Mouse (Mus musculus): ENCODE measurements around the gene Erc2. TPM values are rescaled to one million over a fixed set of nuclear protein-coding genes. Genes with fewer than 3 reads are reported as not detected.

Gene Erc2
- polyA plus RNA-seq, 1 experiment from 2014 or later = 8.1 TPM

DNA sequence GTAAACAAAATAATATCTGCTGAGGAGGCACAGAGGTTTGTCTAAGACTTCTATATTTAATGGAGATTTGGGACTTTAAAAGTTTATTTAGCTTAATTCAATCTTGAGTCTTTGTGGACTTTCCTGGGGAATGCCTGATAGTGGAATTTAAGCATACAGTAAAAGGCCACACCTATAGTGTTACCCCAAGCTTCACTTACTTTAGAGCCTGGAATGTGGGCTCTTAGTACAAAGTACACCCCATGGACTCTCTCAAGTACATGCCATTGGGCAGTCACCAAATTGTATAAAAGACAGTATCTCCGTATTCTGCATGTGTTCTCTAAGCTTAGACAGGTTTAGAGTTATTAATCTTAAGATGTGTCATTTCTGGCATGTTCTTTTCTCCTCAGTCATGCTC, 213.1 kb downstream of the Erc2 start:
- Histone ChIP-seq H3K27me3 (no peaks in the 10 kb centered on the region), H3K4me1 (replicated peaks) (no peaks in the 10 kb centered on the region), H3K4me2 (no peak overlapping the region), H3K36me3 (no peaks in the 10 kb centered on the region), H3K27ac (no peak overlapping the region), H3K9ac (replicated peaks) (no peak overlapping the region), H3K4me3 (replicated peaks) (no peak overlapping the region), H3K9me3 (no peaks in the 10 kb centered on the region)
- ATAC-seq (ENCODE audit: insufficient number of reproducible peaks, insufficient read depth, low FRiP score, low TSS enrichment, low read depth) = no peak
- 78% methylated on average over 1 of the region's 1 CpGs for WGBS

DNA sequence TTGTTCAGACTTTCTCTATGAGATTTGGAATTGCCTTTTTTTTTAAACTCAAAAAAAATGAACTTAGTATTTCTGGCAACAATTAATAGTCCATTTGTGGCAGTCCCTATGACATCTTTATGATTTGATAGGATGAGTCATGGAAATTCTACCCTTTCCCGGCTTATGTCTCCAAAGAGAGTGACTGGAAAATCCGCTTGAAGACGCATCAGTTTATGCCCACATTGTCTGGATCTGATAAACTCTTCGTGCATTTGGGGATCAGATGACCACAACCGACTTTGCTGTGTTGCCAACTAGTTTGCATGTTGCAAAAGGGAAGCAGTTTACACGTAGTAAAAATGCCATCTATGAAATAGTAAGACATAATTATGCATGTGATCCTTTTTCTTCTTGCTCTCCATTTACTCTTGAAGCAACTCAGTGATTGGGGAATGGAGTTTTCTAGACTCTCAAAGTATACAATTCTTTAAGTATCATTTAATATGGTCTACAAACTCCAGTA, 215.4 kb downstream of the Erc2 start:
- H3K27me3 ChIP-seq = no peaks in the 10 kb centered on the region
- H3K9me3 ChIP-seq = no peaks in the 10 kb centered on the region
- WGBS = 71% methylated on average over 6 of the region's 6 CpGs
- ATAC-seq (ENCODE audit: insufficient number of reproducible peaks, insufficient read depth, low FRiP score, low TSS enrichment, low read depth) = no peak
- no peak overlapping the region for H3K9ac ChIP-seq (replicated peaks)
- H3K36me3 ChIP-seq = no peaks in the 10 kb centered on the region
- no peak overlapping the region for H3K27ac ChIP-seq
- H3K4me2 ChIP-seq = no peak overlapping the region
- H3K4me3 ChIP-seq (replicated peaks) = no peak overlapping the region
- no peaks in the 10 kb centered on the region for H3K4me1 ChIP-seq (replicated peaks)

DNA sequence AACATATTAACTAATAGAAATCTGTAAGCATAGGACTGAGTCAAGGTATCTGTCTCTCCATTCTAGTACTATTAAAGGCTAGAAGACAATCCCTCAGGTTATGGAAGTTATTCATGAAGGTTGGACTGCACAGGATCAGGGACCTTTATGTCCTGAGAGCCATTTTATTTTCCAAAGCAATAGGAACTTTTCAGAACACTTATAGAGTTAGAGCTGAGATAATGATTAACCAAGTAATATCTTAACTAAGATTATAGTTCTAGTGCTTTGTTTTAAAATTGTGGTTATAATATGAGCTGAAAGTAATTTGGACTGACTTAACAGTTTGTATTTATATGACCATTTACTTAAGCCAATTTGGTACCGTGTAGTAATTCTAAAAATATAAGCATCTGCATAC, 217.9 kb downstream of the Erc2 start:
- Histone ChIP-seq H3K27me3 (no peaks in the 10 kb centered on the region), H3K9ac (replicated peaks) (no peak overlapping the region), H3K9me3 (no peaks in the 10 kb centered on the region), H3K4me3 (replicated peaks) (no peak overlapping the region), H3K27ac (no peak overlapping the region), H3K36me3 (no peaks in the 10 kb centered on the region), H3K4me1 (replicated peaks) (no peaks in the 10 kb centered on the region), H3K4me2 (no peak overlapping the region)
- WGBS = 95% methylated on average over 1 of the region's 1 CpGs
- ATAC-seq (ENCODE audit: insufficient number of reproducible peaks, insufficient read depth, low FRiP score, low TSS enrichment, low read depth) = no peak

DNA sequence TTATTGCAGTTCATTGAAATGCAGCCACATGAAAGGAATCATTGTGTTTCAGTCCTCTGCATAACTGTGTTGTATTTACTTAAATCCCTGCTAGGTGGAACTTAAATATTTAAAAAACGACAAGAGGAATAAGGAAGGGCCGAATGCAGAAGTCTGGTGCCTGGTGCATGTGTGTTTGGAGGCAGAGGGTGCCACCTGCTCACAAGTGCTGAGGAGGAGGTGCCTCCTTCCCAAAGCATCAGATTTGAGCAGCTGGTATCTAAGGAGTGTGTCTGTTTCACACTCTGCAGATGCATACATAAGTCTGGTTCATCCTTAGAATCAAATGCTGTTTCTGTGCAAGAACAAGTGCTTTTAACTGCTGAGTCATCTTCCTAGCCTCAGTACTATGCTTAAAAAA, 224.6 kb downstream of the Erc2 start:
- ATAC-seq (ENCODE audit: insufficient number of reproducible peaks, insufficient read depth, low FRiP score, low TSS enrichment, low read depth) = no peak
- Histone ChIP-seq H3K4me2 (no peak overlapping the region), H3K9me3 (no peaks in the 10 kb centered on the region), H3K9ac (replicated peaks) (no peak overlapping the region), H3K4me3 (replicated peaks) (no peak overlapping the region), H3K4me1 (replicated peaks) (no peaks in the 10 kb centered on the region), H3K36me3 (no peaks in the 10 kb centered on the region), H3K27me3 (no peaks in the 10 kb centered on the region), H3K27ac (no peak overlapping the region)
- WGBS = 69% methylated on average over 2 of the region's 2 CpGs

DNA sequence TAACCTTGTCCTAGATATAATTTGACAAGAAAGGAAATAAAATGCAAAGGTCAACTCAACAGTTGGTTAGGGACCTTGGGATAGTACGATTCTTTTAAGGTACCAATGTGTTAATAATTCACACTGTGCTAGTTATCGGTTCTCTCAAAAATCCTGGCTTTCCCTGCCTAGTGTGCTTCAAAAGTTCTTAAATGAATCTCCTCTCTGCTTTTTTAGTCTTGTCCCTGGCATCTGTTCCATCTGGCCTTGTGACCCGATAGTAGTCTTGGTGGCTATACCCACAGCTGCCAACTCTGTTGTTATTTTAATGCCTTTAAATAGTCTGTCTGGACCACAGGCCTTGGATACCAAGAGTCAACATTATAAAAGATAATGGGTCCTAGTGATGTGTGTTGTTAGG, 225.1 kb downstream of the Erc2 start:
- Histone ChIP-seq H3K36me3 (no peaks in the 10 kb centered on the region), H3K27ac (no peak overlapping the region), H3K4me1 (replicated peaks) (no peaks in the 10 kb centered on the region), H3K27me3 (no peaks in the 10 kb centered on the region), H3K4me3 (replicated peaks) (no peak overlapping the region), H3K4me2 (no peak overlapping the region), H3K9ac (replicated peaks) (no peak overlapping the region), H3K9me3 (no peaks in the 10 kb centered on the region)
- no peak for ATAC-seq (ENCODE audit: insufficient number of reproducible peaks, insufficient read depth, low FRiP score, low TSS enrichment, low read depth)
- WGBS = 89% methylated on average over 3 of the region's 3 CpGs

DNA sequence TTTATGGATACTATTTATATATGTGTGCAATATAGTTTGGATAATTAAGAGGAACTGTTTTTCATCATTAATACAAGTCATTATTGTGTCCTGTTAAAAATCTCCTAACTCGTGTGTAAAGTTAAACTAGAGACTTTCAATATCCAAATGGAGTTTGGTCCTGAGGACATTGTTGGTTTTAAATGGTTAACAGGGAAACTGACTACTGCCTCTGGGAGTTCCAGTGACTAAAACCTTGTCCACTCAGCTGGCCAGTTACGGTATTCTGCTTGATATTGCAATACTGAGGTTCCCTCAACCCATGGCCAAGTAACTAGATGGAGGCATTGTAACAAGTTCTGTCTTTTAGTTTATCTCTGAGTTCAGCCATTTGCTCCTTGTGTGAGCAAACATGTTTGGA, 229.0 kb downstream of the Erc2 start:
- Histone ChIP-seq H3K9ac (replicated peaks) (no peak overlapping the region), H3K4me3 (replicated peaks) (no peak overlapping the region), H3K27me3 (no peaks in the 10 kb centered on the region), H3K4me2 (no peak overlapping the region), H3K4me1 (replicated peaks) (no peaks in the 10 kb centered on the region), H3K9me3 (no peaks in the 10 kb centered on the region), H3K27ac (no peak overlapping the region), H3K36me3 (no peaks in the 10 kb centered on the region)
- ATAC-seq (ENCODE audit: insufficient number of reproducible peaks, insufficient read depth, low FRiP score, low TSS enrichment, low read depth) = no peak
- WGBS = 82% methylated on average over 2 of the region's 2 CpGs

DNA sequence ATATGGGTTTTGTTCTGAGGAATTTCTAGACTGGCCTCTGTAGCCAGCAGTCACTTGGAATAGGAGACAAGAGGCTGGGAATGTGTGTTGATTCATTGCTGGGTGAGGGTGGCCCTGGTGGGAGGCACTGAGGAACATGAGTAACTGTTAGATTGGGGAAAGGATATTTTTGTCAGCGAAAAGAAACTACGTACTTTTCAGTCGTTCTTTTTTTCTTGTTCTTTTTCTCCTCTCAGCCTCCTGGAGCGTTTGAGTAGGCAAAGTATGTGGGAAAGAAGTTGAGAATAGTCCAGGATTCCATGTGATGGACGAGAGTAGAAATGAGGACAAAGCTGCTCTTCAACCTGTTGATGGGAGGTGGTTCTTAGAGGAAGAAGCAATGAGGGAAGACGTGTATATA, 230.4 kb downstream of the Erc2 start:
- Histone ChIP-seq H3K27me3 (no peaks in the 10 kb centered on the region), H3K36me3 (no peaks in the 10 kb centered on the region), H3K4me3 (replicated peaks) (no peak overlapping the region), H3K9ac (replicated peaks) (no peak overlapping the region), H3K27ac (no peak overlapping the region), H3K4me1 (replicated peaks) (no peaks in the 10 kb centered on the region), H3K9me3 (no peaks in the 10 kb centered on the region), H3K4me2 (no peak overlapping the region)
- ATAC-seq (ENCODE audit: insufficient number of reproducible peaks, insufficient read depth, low FRiP score, low TSS enrichment, low read depth) = no peak
- 88% methylated on average over 6 of the region's 6 CpGs for WGBS

DNA sequence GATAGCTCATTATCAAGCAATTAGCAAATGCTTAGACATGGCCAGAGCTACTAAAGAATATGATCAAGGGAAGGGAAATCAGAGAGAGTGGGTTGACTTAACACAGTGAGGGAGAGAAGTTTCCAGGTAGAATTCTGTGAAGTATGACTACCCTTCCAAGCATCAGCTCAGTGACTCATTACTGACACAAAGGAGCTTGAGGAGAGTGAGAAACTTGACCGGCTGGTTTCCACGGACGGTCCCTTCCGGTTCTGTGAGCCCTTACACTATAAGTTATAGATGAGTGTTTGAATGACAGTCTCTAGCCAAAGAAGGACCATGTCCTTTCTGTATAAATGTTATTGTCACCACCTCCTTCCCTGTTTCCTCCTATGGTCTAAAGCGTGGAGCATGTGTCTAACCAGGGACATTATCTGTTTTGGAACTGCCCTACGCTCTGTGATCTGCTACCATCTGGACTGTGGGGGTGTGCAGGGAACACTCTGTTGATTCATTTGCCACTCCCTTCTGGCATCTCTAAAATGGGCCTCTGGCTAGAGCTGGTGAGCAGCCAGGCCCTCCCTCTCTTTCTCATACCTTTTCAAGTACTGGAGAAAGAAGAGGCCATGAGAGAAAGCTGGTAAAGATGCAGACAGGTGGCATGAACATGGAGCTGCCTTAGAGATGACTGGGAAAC, 238.3 kb downstream of the Erc2 start:
- no peaks in the 10 kb centered on the region for H3K4me1 ChIP-seq (replicated peaks)
- H3K4me3 ChIP-seq (replicated peaks) = no peak overlapping the region
- ATAC-seq (ENCODE audit: insufficient number of reproducible peaks, insufficient read depth, low FRiP score, low TSS enrichment, low read depth) = no peak
- no peak overlapping the region for H3K27ac ChIP-seq
- no peaks in the 10 kb centered on the region for H3K36me3 ChIP-seq
- no peaks in the 10 kb centered on the region for H3K27me3 ChIP-seq
- 91% methylated on average over 6 of the region's 6 CpGs for WGBS
- no peak overlapping the region for H3K9ac ChIP-seq (replicated peaks)
- no peaks in the 10 kb centered on the region; the same call in 1 of the 2 replicates for H3K9me3 ChIP-seq
- H3K4me2 ChIP-seq = no peak overlapping the region

DNA sequence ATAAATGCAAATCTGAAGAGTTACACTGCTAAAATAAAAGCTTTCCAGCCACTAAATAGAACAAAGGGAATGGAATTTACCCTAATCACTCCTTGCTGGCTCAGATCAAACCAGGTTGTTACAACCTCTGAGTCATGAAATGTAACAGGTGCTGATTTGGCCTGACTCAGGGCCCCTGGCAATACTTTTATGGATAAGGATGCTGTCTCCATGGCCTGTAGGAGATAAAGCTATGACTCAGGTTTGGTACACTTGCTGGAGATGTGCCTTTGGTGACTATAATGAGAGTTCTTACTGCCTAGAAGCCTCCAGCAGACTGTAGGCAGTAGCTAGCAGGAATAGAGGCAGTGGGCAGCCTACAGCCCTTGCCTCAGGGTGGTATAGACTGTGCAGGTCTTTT, 240.1 kb downstream of the Erc2 start:
- ATAC-seq (ENCODE audit: insufficient number of reproducible peaks, insufficient read depth, low FRiP score, low TSS enrichment, low read depth) = no peak
- no peak overlapping the region for H3K9ac ChIP-seq (replicated peaks)
- H3K27ac ChIP-seq = no peak overlapping the region
- no peaks in the 10 kb centered on the region for H3K36me3 ChIP-seq
- H3K4me1 ChIP-seq (replicated peaks) = no peaks in the 10 kb centered on the region
- H3K4me2 ChIP-seq = no peak overlapping the region
- H3K9me3 ChIP-seq = no peaks in the 10 kb centered on the region; the same call in 1 of the 2 replicates
- no peak overlapping the region for H3K4me3 ChIP-seq (replicated peaks)
- no peaks in the 10 kb centered on the region for H3K27me3 ChIP-seq

DNA sequence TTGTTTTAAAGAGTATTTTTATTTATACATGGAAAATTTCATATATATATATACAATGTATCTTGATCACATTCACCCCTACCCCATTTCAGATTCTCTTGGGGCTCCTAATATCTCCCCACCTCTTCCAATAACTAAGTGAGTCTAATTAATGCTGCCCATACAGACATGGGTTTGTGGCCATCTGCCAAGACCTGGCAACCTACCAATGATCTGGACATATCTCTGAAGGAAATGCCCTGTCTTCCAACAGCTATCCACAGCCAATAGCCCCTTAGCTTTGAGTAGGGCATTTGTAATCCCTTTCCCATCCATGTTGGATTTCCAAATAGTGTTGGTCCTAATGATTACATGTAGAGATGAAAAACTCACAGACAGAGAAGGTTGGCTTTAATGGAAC, 245.2 kb downstream of the Erc2 start:
- Histone ChIP-seq H3K36me3 (no peaks in the 10 kb centered on the region), H3K9ac (replicated peaks) (no peak overlapping the region), H3K4me3 (replicated peaks) (no peak overlapping the region), H3K9me3 (no peaks in the 10 kb centered on the region), H3K27ac (no peak overlapping the region), H3K4me2 (no peak overlapping the region), H3K27me3 (no peaks in the 10 kb centered on the region), H3K4me1 (replicated peaks) (no peaks in the 10 kb centered on the region)
- ATAC-seq (ENCODE audit: insufficient number of reproducible peaks, insufficient read depth, low FRiP score, low TSS enrichment, low read depth) = no peak

DNA sequence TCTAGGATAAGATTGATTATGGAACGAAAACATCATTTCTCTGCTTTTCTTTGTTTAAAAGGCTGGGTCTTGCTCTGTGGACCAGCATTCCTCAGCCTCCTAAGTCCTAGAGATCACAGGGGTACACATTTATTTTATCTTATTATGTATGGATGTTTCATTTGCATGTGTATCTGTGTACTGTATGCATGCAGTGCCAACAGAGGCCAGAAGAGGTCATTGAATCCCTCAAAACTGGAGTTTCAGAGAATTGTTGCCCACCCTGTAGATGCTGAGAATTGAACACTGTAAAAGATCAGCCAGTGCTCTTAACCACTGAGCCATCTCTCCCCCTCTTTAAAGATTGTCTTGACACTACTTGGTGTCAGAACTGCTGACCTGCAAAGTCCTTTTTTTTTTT, 251.4 kb downstream of the Erc2 start:
- Histone ChIP-seq H3K4me3 (replicated peaks) (no peak overlapping the region), H3K36me3 (no peaks in the 10 kb centered on the region), H3K4me2 (no peak overlapping the region), H3K27me3 (no peaks in the 10 kb centered on the region; the same call in 1 of the 2 replicates), H3K9ac (replicated peaks) (no peak overlapping the region), H3K9me3 (no peaks in the 10 kb centered on the region), H3K27ac (no peak overlapping the region), H3K4me1 (replicated peaks) (peaks cover 4% of the 10 kb centered on the region; the same call in 1 of the 2 replicates)
- ATAC-seq (ENCODE audit: insufficient number of reproducible peaks, insufficient read depth, low FRiP score, low TSS enrichment, low read depth) = no peak
- WGBS = 98% methylated on average over 1 of the region's 1 CpGs

DNA sequence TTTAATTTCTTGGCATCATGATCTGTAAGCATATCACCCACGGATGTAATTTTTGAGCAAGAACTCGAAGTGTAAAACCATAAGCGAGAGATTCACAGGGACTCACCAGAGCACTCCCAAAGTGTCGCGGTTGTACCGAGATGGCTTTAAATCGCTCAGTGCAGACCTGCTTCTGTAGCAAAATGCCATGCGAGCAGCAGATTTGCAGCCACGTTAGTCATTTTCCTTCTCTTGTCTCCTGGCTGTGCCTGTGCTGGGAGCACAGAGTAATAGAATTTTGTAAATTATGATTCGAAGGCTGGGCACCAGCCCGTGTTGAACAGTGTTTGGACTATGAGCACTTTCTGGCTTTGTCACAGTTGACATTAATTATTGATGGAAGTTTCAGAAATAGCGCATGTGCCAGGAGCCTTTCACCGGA, 253.8 kb downstream of the Erc2 start:
- Histone ChIP-seq H3K4me2 (no peak overlapping the region), H3K27me3 (no peaks in the 10 kb centered on the region; the same call in 1 of the 2 replicates), H3K9me3 (no peaks in the 10 kb centered on the region), H3K4me3 (replicated peaks) (no peak overlapping the region), H3K27ac (no peak overlapping the region), H3K36me3 (no peaks in the 10 kb centered on the region), H3K9ac (replicated peaks) (no peak overlapping the region), H3K4me1 (replicated peaks) (peaks cover 16% of the 10 kb centered on the region)
- no peak for ATAC-seq (ENCODE audit: insufficient number of reproducible peaks, insufficient read depth, low FRiP score, low TSS enrichment, low read depth)
- whole genome bisulfite sequencing = 81% methylated on average over 13 of the region's 13 CpGs
